Mouse (Mus musculus): Measurements from ENCODE around the gene Pet117.

- TF ChIP-seq KAT2A (IDR thresholded peaks at IDR 0.05; ENCODE audit: insufficient replicate concordance, low read length) (no peak), POLR2A (IDR thresholded peaks at IDR 0.05; ENCODE audit: low read depth, low read length) (no peak), E2F4 (IDR thresholded peaks at IDR 0.05; ENCODE audit: insufficient replicate concordance, low read depth, low read length) (no peak), TCF12 (IDR thresholded peaks at IDR 0.05; ENCODE audit: low read depth, low read length) (no peak), CTCF (conservative IDR thresholded peaks at IDR 0.05 in 1 of 2, IDR thresholded peaks at IDR 0.05 in 1 of 2; ENCODE audit: low read depth in 2 of 2, low read length in 2 of 2) (no peak), UBTF (IDR thresholded peaks at IDR 0.05; ENCODE audit: low read depth, low read length) (no peak), MAFK (IDR thresholded peaks at IDR 0.05; ENCODE audit: insufficient replicate concordance, low read length) (no peak), GABPA (IDR thresholded peaks at IDR 0.05; ENCODE audit: insufficient replicate concordance, low read depth, low read length) (no peak), ZKSCAN1 (IDR thresholded peaks at IDR 0.05; ENCODE audit: borderline replicate concordance, low read depth, low read length) (no peak), ZC3H11A (IDR thresholded peaks at IDR 0.05; ENCODE audit: low read depth, low read length) (no peak), EP300 (IDR thresholded peaks at IDR 0.05; ENCODE audit: low read length) (no peak), BHLHE40 (IDR thresholded peaks at IDR 0.05; ENCODE audit: low read depth, low read length) (peak; percentile 34), ELF1 (IDR thresholded peaks at IDR 0.05; ENCODE audit: low read depth, low read length) (no peak)
These were observed 53.4 kb downstream of the Pet117 start for GRCm38 (mm10) chr2:144422094-144422675.
